In genomic region chr7:31052251-31052635, GRCm38 (mm10) we compare ENCODE assay signal across 9 mouse cellular contexts. TPM values are rescaled to one million over a fixed set of nuclear protein-coding genes. Genes with fewer than 3 reads are reported as not detected.
DNase-seq lines count a peak whose midpoint lies in the region; ATAC-seq and TF ChIP-seq lines count a peak whose summit lies in the region.
"Had no signal": no experiment of that assay in that cellular context is flagged by ENCODE, and none has a peak within 500 bp of the region (broad histone marks: within the 10 kb centered on the region; RNA-seq: fewer than 3 reads in every experiment).

No protein-coding gene starts in this region.

- no peak for TF ChIP-seq CTCF in heart, postnatal 0 days (IDR thresholded peaks at IDR 0.05; ENCODE audit: low read depth)
- no peak for TF ChIP-seq CTCF in liver, postnatal 0 days (IDR thresholded peaks at IDR 0.05; ENCODE audit: low read depth)

- H3K9ac ChIP-seq in ES-E14 (ENCODE audit: insufficient read depth, low read depth, low read length, poor library complexity, severe bottlenecking): no peak overlapping the region
- no peak overlapping the region for H3K9ac ChIP-seq in heart, postnatal 0 days (replicated peaks; ENCODE audit: low read depth, low read length)
- peak overlapping the region; percentile 16; the same call in 1 of the 2 replicates for H3K9ac ChIP-seq in liver, postnatal 0 days (replicated peaks)

- H3K36me3 ChIP-seq in heart, embryonic 10.5 days: no peaks in the 10 kb centered on the region
- no peaks in the 10 kb centered on the region for H3K36me3 ChIP-seq in ES-E14 (ENCODE audit: control insufficient read depth, insufficient read depth, low read length, poor library complexity, severe bottlenecking)
- no peaks in the 10 kb centered on the region for H3K36me3 ChIP-seq in heart, postnatal 0 days (replicated peaks; ENCODE audit: control insufficient read depth, insufficient read depth, low read length)
- no peaks in the 10 kb centered on the region for H3K36me3 ChIP-seq in liver, postnatal 0 days (replicated peaks; ENCODE audit: insufficient read depth, low read length)

- intact Hi-C loops in heart, postnatal 14 days (cut with DNase I): no loop called here

- H3K9me3 ChIP-seq in heart, embryonic 10.5 days: no peaks in the 10 kb centered on the region
- no peaks in the 10 kb centered on the region for H3K9me3 ChIP-seq in ES-E14 (ENCODE audit: control insufficient read depth, insufficient read depth, low read depth, low read length)
- no peaks in the 10 kb centered on the region for H3K9me3 ChIP-seq in heart, postnatal 0 days (replicated peaks; ENCODE audit: control insufficient read depth, low read length)
- H3K9me3 ChIP-seq in liver, postnatal 0 days (ENCODE audit: low read length): no peaks in the 10 kb centered on the region

- in situ Hi-C loops in ES-E14 (cut with MboI; ENCODE audit: low sequenced_read_pairs in 2 of 2, unreplicated experiment in 2 of 2): no loop called here

- peak overlapping the region; percentile 52 for H3K4me3 ChIP-seq in heart, embryonic 10.5 days
- H3K4me3 ChIP-seq in ES-E14 (ENCODE audit: insufficient read depth in 1 of 2, low read depth in 1 of 2, low read length in 2 of 2, poor library complexity in 1 of 2, severe bottlenecking in 1 of 2): peak overlapping the region; percentile 35 to 42; a peak in 2 of 4 replicates
- H3K4me3 ChIP-seq in heart, postnatal 0 days (ENCODE audit: low read depth, low read length): peak overlapping the region; percentile 50
- 0 out of 2 replicates have a peak overlapping the region, but pooled peaks have one; percentile 6 for H3K4me3 ChIP-seq in liver, postnatal 0 days (ENCODE audit: low read depth, low read length)

- H3K27me3 ChIP-seq in heart, embryonic 10.5 days (ENCODE audit: insufficient read depth, poor library complexity, severe bottlenecking): peaks cover 75% of the 10 kb centered on the region
- H3K27me3 ChIP-seq in heart, postnatal 0 days (ENCODE audit: control insufficient read depth, insufficient read depth, low read length): peaks cover 30% of the 10 kb centered on the region
- H3K27me3 ChIP-seq in liver, postnatal 0 days (ENCODE audit: insufficient read depth, low read length): peaks cover 43% of the 10 kb centered on the region

- no peak for ATAC-seq in heart, postnatal 0 days (ENCODE audit: insufficient read depth, low read depth)
- ATAC-seq in liver, postnatal 0 days: no peak
- no peak for ATAC-seq in megakaryocyte-erythroid progenitor cell, adult 5-6 weeks (replicated peaks; ENCODE audit: low FRiP score, low TSS enrichment, poor library complexity, severe bottlenecking)

- WGBS in heart, embryonic 10.5 days: 3% methylated on average over 22 of the region's 22 CpGs
- 22% methylated on average over 22 of the region's 22 CpGs for WGBS in heart, postnatal 0 days
- WGBS in liver, postnatal 0 days (ENCODE audit: insufficient replicate concordance): 12% methylated on average over 22 of the region's 22 CpGs

- TF ChIP-seq EP300 in heart, postnatal 0 days (IDR thresholded peaks at IDR 0.05; ENCODE audit: low read depth): no peak
- no peak for TF ChIP-seq EP300 in liver, postnatal 0 days (IDR thresholded peaks at IDR 0.05; ENCODE audit: low read depth)

- H3K27ac ChIP-seq in heart, embryonic 10.5 days: peak overlapping the region; percentile 90; the same call in 1 of the 2 replicates
- no peak overlapping the region for H3K27ac ChIP-seq in ES-E14 (ENCODE audit: insufficient read depth, low read depth, low read length, poor library complexity, severe bottlenecking)
- no peak overlapping the region for H3K27ac ChIP-seq in heart, postnatal 0 days (ENCODE audit: low read depth)
- no peak overlapping the region for H3K27ac ChIP-seq in liver, postnatal 0 days (ENCODE audit: low read depth)

- H3K4me2 ChIP-seq in heart, postnatal 0 days (ENCODE audit: low read depth, low read length): peak overlapping the region; percentile 70
- H3K4me2 ChIP-seq in liver, postnatal 0 days (ENCODE audit: low read depth, low read length): 0 out of 2 replicates have a peak overlapping the region, but pooled peaks have one; percentile 29

- no peak for DNase-seq in heart, embryonic 10.5 days (ENCODE audit: low spot score)
- DNase-seq in heart, postnatal 14 days: no peak
- DNase-seq in ES-E14 (ENCODE audit: low read depth, low spot score): no peak
- DNase-seq in heart, postnatal 0 days (ENCODE audit: low spot score): no peak
- DNase-seq in liver, postnatal 0 days: no peak
- no peak for DNase-seq in T-cell, adult 2 months (ENCODE audit: low spot score)
- DNase-seq in ovary, postnatal 36 days (ENCODE audit: low spot score): no peak

- peaks cover 63% of the 10 kb centered on the region for H3K4me1 ChIP-seq in heart, embryonic 10.5 days
- H3K4me1 ChIP-seq in ES-E14 (ENCODE audit: control insufficient read depth in 2 of 2, insufficient read depth in 2 of 2, low read length in 2 of 2, poor library complexity in 1 of 2): peaks cover 0 to 6% of the 10 kb centered on the region in 2 experiments; a peak in 1 of 4 replicates
- peaks cover 25% of the 10 kb centered on the region for H3K4me1 ChIP-seq in heart, postnatal 0 days (ENCODE audit: control insufficient read depth, insufficient read depth)
- H3K4me1 ChIP-seq in liver, postnatal 0 days (ENCODE audit: insufficient read depth): peaks cover 9% of the 10 kb centered on the region

TF ChIP-seq in ES-E14, 5 proteins besides CTCF, POLR2A, EP300 and RAD21:
- no peak for TF ChIP-seq ZC3H11A (IDR thresholded peaks at IDR 0.05; ENCODE audit: borderline replicate concordance, low read depth, low read length)
- TF ChIP-seq ZNF384 (IDR thresholded peaks at IDR 0.05; ENCODE audit: low read depth, low read length): no peak
TF ChIP-seq in ES-E14: peak in this region for 0.

RNA-seq across cellular contexts. Expression of gene Fxyd7, which starts 1.0 kb away (rescaled TPM):
- polyA plus RNA-seq in heart, embryonic 10.5 days (2016; fragmentation: Nextera tagmentation; extraction: Ambion mirVana): 0.22 and 1.5 TPM in 2 replicates
- total RNA-seq in heart, postnatal 14 days (2021): 1 to 10 TPM; 1.1 to 1.3 TPM
- not detected in 2 replicates for total RNA-seq in ES-E14 (2012; rRNA removed)
- 5.8 TPM in 1 of 2 replicates, not detected in the other for total RNA-seq in heart, postnatal 0 days (2014; rRNA removed; ENCODE audit: low replicate concordance)
- 0.67 and 0.72 TPM in 2 replicates for polyA plus RNA-seq in heart, postnatal 0 days (2015; fragmentation: Nextera tagmentation; extraction: Ambion mirVana)
- polyA plus RNA-seq in liver, postnatal 0 days (2015; fragmentation: Nextera tagmentation; extraction: Ambion mirVana): 0.16 TPM in 1 of 2 replicates, not detected in the other
- not detected in 2 replicates for total RNA-seq in megakaryocyte-erythroid progenitor cell, adult 5-6 weeks (2014; fragmentation: Nextera tagmentation)
- total RNA-seq in megakaryocyte-erythroid progenitor cell, adult 5-6 weeks (2017): not detected in 2 replicates
- total RNA-seq: liver, adult 2 months had no signal

RNA-seq across cellular contexts. Expression of gene Fxyd1, which starts 4.8 kb away (rescaled TPM):
- 167 and 365 TPM in 2 replicates for polyA plus RNA-seq in heart, embryonic 10.5 days (2016; fragmentation: Nextera tagmentation; extraction: Ambion mirVana)
- total RNA-seq in heart, postnatal 14 days (2021): 100 to 1,000 TPM; 712 to 747 TPM
- total RNA-seq in ES-E14 (2012; rRNA removed): 1.4 TPM in 1 of 2 replicates, not detected in the other
- total RNA-seq in heart, postnatal 0 days (2014; rRNA removed; ENCODE audit: low replicate concordance): 499 and 572 TPM in 2 replicates
- polyA plus RNA-seq in heart, postnatal 0 days (2015; fragmentation: Nextera tagmentation; extraction: Ambion mirVana): 1,579 and 1,586 TPM in 2 replicates
- polyA plus RNA-seq in liver, postnatal 0 days (2015; fragmentation: Nextera tagmentation; extraction: Ambion mirVana): 300 and 302 TPM in 2 replicates
- total RNA-seq in megakaryocyte-erythroid progenitor cell, adult 5-6 weeks (2014; fragmentation: Nextera tagmentation): not detected in 2 replicates
- total RNA-seq in megakaryocyte-erythroid progenitor cell, adult 5-6 weeks (2017): not detected in 2 replicates

RNA-seq across cellular contexts. Expression of gene Lgi4, which starts 6.9 kb away (rescaled TPM):
- 0.27 and 0.41 TPM in 2 replicates for polyA plus RNA-seq in heart, embryonic 10.5 days (2016; fragmentation: Nextera tagmentation; extraction: Ambion mirVana)
- 1 to 10 TPM; 2.8 to 3.5 TPM for total RNA-seq in heart, postnatal 14 days (2021)
- 0.16 and 0.18 TPM in 2 replicates for total RNA-seq in ES-E14 (2012; rRNA removed)
- total RNA-seq in heart, postnatal 0 days (2014; rRNA removed; ENCODE audit: low replicate concordance): 0.27 and 2.7 TPM in 2 replicates
- polyA plus RNA-seq in heart, postnatal 0 days (2015; fragmentation: Nextera tagmentation; extraction: Ambion mirVana): 0.08 and 0.19 TPM in 2 replicates
- polyA plus RNA-seq in liver, postnatal 0 days (2015; fragmentation: Nextera tagmentation; extraction: Ambion mirVana): 0.11 TPM in 1 of 2 replicates, not detected in the other
- total RNA-seq in megakaryocyte-erythroid progenitor cell, adult 5-6 weeks (2014; fragmentation: Nextera tagmentation): not detected in 2 replicates
- not detected in 2 replicates for total RNA-seq in megakaryocyte-erythroid progenitor cell, adult 5-6 weeks (2017)

RNA-seq across cellular contexts. Expression of gene Fxyd5, which starts 10.0 kb away (rescaled TPM):
- 24.3 and 26.4 TPM in 2 replicates for polyA plus RNA-seq in heart, embryonic 10.5 days (2016; fragmentation: Nextera tagmentation; extraction: Ambion mirVana)
- 10 to 100 TPM; 28.8 to 29.2 TPM for total RNA-seq in heart, postnatal 14 days (2021)
- total RNA-seq in ES-E14 (2012; rRNA removed): 9.6 and 16.0 TPM in 2 replicates
- 54.3 and 69.7 TPM in 2 replicates for total RNA-seq in heart, postnatal 0 days (2014; rRNA removed; ENCODE audit: low replicate concordance)
- polyA plus RNA-seq in heart, postnatal 0 days (2015; fragmentation: Nextera tagmentation; extraction: Ambion mirVana): 41.5 and 46.4 TPM in 2 replicates
- 25.8 and 29.4 TPM in 2 replicates for polyA plus RNA-seq in liver, postnatal 0 days (2015; fragmentation: Nextera tagmentation; extraction: Ambion mirVana)
- 27.6 and 29.5 TPM in 2 replicates for total RNA-seq in megakaryocyte-erythroid progenitor cell, adult 5-6 weeks (2014; fragmentation: Nextera tagmentation)
- total RNA-seq in megakaryocyte-erythroid progenitor cell, adult 5-6 weeks (2017): 41.7 and 47.6 TPM in 2 replicates

RNA-seq across cellular contexts. Expression of gene Fxyd3, which starts 24.3 kb away (rescaled TPM):
- 0.53 and 2.0 TPM in 2 replicates for polyA plus RNA-seq in heart, embryonic 10.5 days (2016; fragmentation: Nextera tagmentation; extraction: Ambion mirVana)
- total RNA-seq in heart, postnatal 14 days (2021): 1 to 10 TPM; 2.7 to 5.2 TPM
- 2.2 and 3.2 TPM in 2 replicates for total RNA-seq in ES-E14 (2012; rRNA removed)
- total RNA-seq in heart, postnatal 0 days (2014; rRNA removed; ENCODE audit: low replicate concordance): 0.81 and 0.92 TPM in 2 replicates
- 0.66 and 2.4 TPM in 2 replicates for polyA plus RNA-seq in heart, postnatal 0 days (2015; fragmentation: Nextera tagmentation; extraction: Ambion mirVana)
- 3.4 TPM in 2 replicates for polyA plus RNA-seq in liver, postnatal 0 days (2015; fragmentation: Nextera tagmentation; extraction: Ambion mirVana)
- total RNA-seq in megakaryocyte-erythroid progenitor cell, adult 5-6 weeks (2014; fragmentation: Nextera tagmentation): not detected in 2 replicates
- total RNA-seq in megakaryocyte-erythroid progenitor cell, adult 5-6 weeks (2017): not detected in 2 replicates

Comparison
In these comparisons a context has a peak if more than half of its experiments do, and no peak if none do; other contexts are left out.
1. RNA of gene Fxyd1, which starts 4.8 kb away (total RNA-seq): 712 to 747 TPM in heart, postnatal 14 days and 499 to 572 TPM in heart, postnatal 0 days; 1.4 TPM in ES-E14 and not detected in megakaryocyte-erythroid progenitor cell, adult 5-6 weeks; every median in the first group is over 100 times any median in the second.
2. Peak in every context shown above with its lines, with median percentiles within 50 percentile points of each other: H3K4me3 ChIP-seq.